Mouse (Mus musculus): ENCODE results near the gene Gm14214.

GRCm38 (mm10) chr2:154790656-154791483 is 21.0 kb upstream of the Gm14214 start, which contains the start of the genes Raly and a:
- TF ChIP-seq CTCF (IDR thresholded peaks at IDR 0.05; ENCODE audit: borderline replicate concordance, control insufficient read depth, extremely low read depth, insufficient read depth, low read length, poor library complexity) (0 out of 2 replicates have a peak, but pooled peaks have one; percentile 15), POLR2A (IDR thresholded peaks at IDR 0.05; ENCODE audit: control insufficient read depth, extremely low read depth, insufficient read depth, low read length, poor library complexity) (peak; percentile 100)
